Mouse (Mus musculus) thymus, adult 2 months (tissue): ENCODE data around the gene Chn2. TPM values are rescaled to one million over a fixed set of nuclear protein-coding genes. Genes with fewer than 3 reads are reported as not detected.

Experiments
- DNase-seq: peaks from one replicate; pipeline ENCODE4 v3.0.0; 2021
- H3K27ac ChIP-seq: fragments of 200-500 bp; 2 replicates; pipeline ENCODE4 v1.5.1; 2012; ENCODE audit warnings: low read length, control low read depth; ENCODE audit not compliant: control insufficient read depth, insufficient read depth
- H3K27me3 ChIP-seq: fragments of 200-500 bp; 2 replicates; pipeline ENCODE4 v1.6.1; 2012; ENCODE audit warnings: mild to moderate bottlenecking, low read length, moderate library complexity, mixed read lengths; ENCODE audit not compliant: control insufficient read depth, insufficient read depth
- H3K36me3 ChIP-seq: fragments of 200-500 bp; 2 replicates; pipeline ENCODE4 v1.6.1; 2012; ENCODE audit warnings: mild to moderate bottlenecking, low read length, moderate library complexity; ENCODE audit not compliant: control insufficient read depth, insufficient read depth
- H3K4me1 ChIP-seq: fragments of 200-500 bp; replicated peaks from 2 replicates; pipeline ENCODE4 v1.6.1; 2012; ENCODE audit warnings: low read length; ENCODE audit not compliant: control insufficient read depth, insufficient read depth
- H3K4me3 ChIP-seq: fragments of 200-500 bp; 2 replicates; pipeline ENCODE4 v1.5.1; 2012; ENCODE audit warnings: mild to moderate bottlenecking, low read length, control low read depth, moderate library complexity; ENCODE audit not compliant: control insufficient read depth, insufficient read depth
- CTCF ChIP-seq: fragments of 200-500 bp; IDR thresholded peaks from 2 replicates; pipeline ENCODE4 v1.5.1; 2012; ENCODE audit warnings: mild to moderate bottlenecking, control low read depth, low read length, moderate library complexity, borderline replicate concordance; ENCODE audit not compliant: control insufficient read depth, poor library complexity, insufficient read depth; ENCODE audit errors: extremely low read depth
- POLR2A ChIP-seq: fragments of 200-500 bp; IDR thresholded peaks from 2 replicates; pipeline ENCODE4 v1.6.1; 2012; ENCODE audit warnings: mild to moderate bottlenecking, low read length, control low read depth, moderate library complexity; ENCODE audit not compliant: control insufficient read depth, poor library complexity, insufficient read depth; ENCODE audit errors: extremely low read depth
- WGBS: fragments of 180-500 bp; shearing (Covaris S2); methylation state at CpG from one replicate; pipeline ENCODE4 v1.1.7; 2018; 5-methylcytosine and 5-hydroxymethylcytosine counted together
- polyA plus RNA-seq: library from polyadenylated mRNA; depleted of rRNA; stranded (reverse); fragments of >200 nt; gene quantifications from 2 replicates; pipeline ENCODE4 v1.2.3, GENCODE M21; 2012

Chn2 gene
- polyA plus RNA-seq, 1 experiment, result 7.6 TPM

- no peak overlapping the region for H3K4me3 ChIP-seq
- TF ChIP-seq CTCF (no peak), POLR2A (no peak)
- no peak for DNase-seq
- no peaks in the 10 kb centered on the region for H3K27me3 ChIP-seq
- no peak overlapping the region for H3K27ac ChIP-seq
- no peaks in the 10 kb centered on the region for H3K36me3 ChIP-seq
- H3K4me1 ChIP-seq, result peaks cover 5% of the 10 kb centered on the region; the same call in 1 of the 2 replicates
- 66% methylated on average over 18 of the region's 18 CpGs for WGBS
These were observed 17.5 kb downstream of the Chn2 start for GRCm38 (mm10) chr6:54056548-54057532.

GRCm38 (mm10) chr6:54057661-54058060 lies 18.3 kb downstream of the Chn2 start:
- no peak for TF ChIP-seq POLR2A
- TF ChIP-seq CTCF, result no peak
- 91% methylated on average over 10 of the region's 10 CpGs for WGBS

DNA sequence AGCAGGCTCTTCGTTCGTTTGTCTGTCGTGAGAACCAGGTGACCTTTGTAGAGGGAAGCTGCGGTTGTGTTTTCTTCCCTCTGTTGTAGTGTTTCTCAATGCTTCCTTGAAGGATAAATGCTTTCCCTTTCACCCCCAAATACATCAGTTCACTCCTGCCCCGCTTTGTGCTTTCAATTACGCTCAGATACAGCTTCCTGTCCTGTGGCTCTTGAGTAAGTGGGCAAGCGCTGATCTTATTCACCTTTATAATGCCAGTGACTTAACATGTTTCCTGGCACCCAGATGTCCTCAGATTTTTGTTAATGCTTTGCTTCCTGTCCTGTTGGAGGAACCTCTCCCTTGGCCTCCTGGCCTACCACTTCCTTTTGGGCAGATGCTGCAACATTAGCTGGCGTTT lies 19.5 kb downstream of the Chn2 start:
- no peak overlapping the region for H3K4me3 ChIP-seq
- H3K27me3 ChIP-seq, result no peaks in the 10 kb centered on the region
- H3K27ac ChIP-seq, result no peak overlapping the region
- DNase-seq, result no peak
- peaks cover 5% of the 10 kb centered on the region; the same call in 1 of the 2 replicates for H3K4me1 ChIP-seq
- WGBS, result 18% methylated on average over 8 of the region's 8 CpGs
- no peaks in the 10 kb centered on the region for H3K36me3 ChIP-seq
- TF ChIP-seq CTCF (no peak), POLR2A (no peak)

More at GRCm38 (mm10) chr6:54057661-54058060, 18.3 kb downstream of the Chn2 start:
- no peak overlapping the region for H3K27ac ChIP-seq
- no peaks in the 10 kb centered on the region for H3K36me3 ChIP-seq
- H3K4me3 ChIP-seq, result no peak overlapping the region
- H3K27me3 ChIP-seq, result no peaks in the 10 kb centered on the region
- H3K4me1 ChIP-seq, result peaks cover 5% of the 10 kb centered on the region; the same call in 1 of the 2 replicates
- no peak for DNase-seq

DNA sequence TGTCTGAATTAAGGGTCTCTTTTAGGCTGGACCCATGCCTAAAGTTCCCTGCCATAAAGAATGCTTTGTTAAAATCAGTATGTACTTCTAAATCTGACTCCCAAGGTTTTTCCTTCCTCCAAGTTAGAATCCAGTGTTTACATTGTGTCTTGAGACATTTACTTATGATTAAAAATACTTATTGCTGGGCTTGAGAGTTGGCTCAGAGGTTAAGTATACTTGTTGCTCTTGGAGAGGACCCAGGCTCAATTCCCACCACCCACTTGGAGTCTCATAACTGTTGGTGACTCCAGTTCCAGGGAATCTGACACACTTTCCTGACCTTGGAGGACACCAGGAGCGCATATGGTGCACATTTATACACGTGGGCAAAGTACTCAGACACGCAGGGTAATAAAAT lies 20.9 kb downstream of the Chn2 start:
- Histone ChIP-seq H3K36me3 (no peaks in the 10 kb centered on the region), H3K27ac (no peak overlapping the region), H3K4me1 (peaks cover 5% of the 10 kb centered on the region; the same call in 1 of the 2 replicates), H3K4me3 (no peak overlapping the region), H3K27me3 (no peaks in the 10 kb centered on the region)
- 93% methylated on average over 3 of the region's 3 CpGs for WGBS
- TF ChIP-seq POLR2A, result no peak
- TF ChIP-seq CTCF, result no peak
- DNase-seq, result no peak

DNA sequence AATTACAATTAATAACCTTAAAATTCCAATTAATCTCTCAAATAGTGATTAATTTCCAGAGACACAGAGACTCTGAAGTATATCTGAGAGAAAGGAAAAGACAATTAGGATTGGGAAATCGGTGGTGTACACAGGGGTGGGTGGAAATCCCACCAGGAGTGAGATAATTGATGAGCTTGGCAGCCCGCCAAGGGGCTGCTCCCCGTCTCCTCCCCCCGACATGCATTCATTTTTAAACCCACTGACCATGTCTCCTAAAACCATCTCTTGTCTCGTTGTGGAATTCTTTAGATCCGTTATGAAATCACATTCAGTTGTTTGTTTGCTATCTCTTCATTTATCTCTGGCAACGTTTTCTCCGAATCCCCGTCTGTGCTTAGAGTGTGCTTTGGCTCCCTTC lies 22.0 kb downstream of the Chn2 start:
- TF ChIP-seq POLR2A, result no peak
- Histone ChIP-seq H3K4me1 (peaks cover 5% of the 10 kb centered on the region; the same call in 1 of the 2 replicates), H3K36me3 (no peaks in the 10 kb centered on the region), H3K4me3 (no peak overlapping the region), H3K27ac (no peak overlapping the region), H3K27me3 (no peaks in the 10 kb centered on the region)
- no peak for DNase-seq
- 93% methylated on average over 9 of the region's 9 CpGs for WGBS

DNA sequence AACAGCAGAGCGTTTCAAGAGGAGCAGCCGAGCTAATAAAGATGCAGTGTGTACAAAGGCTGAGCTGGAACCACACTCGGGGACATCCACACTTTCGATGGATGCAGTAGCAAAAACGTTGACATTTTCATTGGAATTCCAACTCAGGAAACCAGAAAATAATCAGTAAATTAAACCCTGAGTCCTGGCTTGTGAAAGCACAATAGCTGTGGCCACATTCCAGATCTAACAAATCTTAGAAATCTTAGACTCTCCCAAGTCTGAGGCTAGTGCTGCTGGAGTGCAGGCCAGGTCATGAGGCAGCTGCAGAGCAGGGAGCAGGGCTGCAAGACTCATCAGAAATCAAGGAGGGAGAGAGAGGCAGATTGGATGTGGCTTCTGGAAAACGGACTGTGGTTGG lies 24.5 kb downstream of the Chn2 start:
- Histone ChIP-seq H3K36me3 (no peaks in the 10 kb centered on the region), H3K27ac (no peak overlapping the region), H3K27me3 (no peaks in the 10 kb centered on the region), H3K4me3 (no peak overlapping the region), H3K4me1 (peaks cover 3% of the 10 kb centered on the region)
- 94% methylated on average over 6 of the region's 6 CpGs for WGBS
- DNase-seq, result no peak
- TF ChIP-seq POLR2A (no peak), CTCF (no peak)

DNA sequence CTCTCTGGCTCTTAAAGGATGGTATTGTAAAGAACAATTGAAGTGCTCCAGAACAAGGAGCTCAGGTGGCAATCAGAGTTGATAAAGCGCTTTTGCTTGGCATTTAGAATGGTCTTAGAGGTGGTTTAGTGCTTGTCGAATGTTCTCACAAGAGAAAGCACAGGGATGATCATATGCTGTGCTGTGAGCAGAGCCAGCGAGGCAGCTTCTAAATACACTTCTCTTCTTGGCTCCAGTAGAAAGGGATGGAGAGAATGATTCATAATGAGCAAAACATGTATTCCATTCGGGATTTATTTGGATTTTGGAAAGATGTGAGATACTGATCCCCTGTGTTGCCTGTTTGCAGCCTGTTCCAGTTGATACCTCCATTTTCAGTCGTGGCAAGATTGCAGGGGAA lies 28.0 kb downstream of the Chn2 start:
- no peaks in the 10 kb centered on the region for H3K36me3 ChIP-seq
- no peak overlapping the region for H3K27ac ChIP-seq
- no peak for TF ChIP-seq POLR2A
- TF ChIP-seq CTCF, result no peak
- 73% methylated on average over 5 of the region's 5 CpGs for WGBS
- H3K4me3 ChIP-seq, result no peak overlapping the region
- peaks cover 11% of the 10 kb centered on the region for H3K4me1 ChIP-seq
- no peak for DNase-seq
- H3K27me3 ChIP-seq, result no peaks in the 10 kb centered on the region
